Mouse (Mus musculus): ENCODE data around the gene Nrn1. TPM values are rescaled to one million over a fixed set of nuclear protein-coding genes. Genes with fewer than 3 reads are reported as not detected.

Gene Nrn1
- polyA plus RNA-seq, 1 experiment, result 10.5 TPM

DNA sequence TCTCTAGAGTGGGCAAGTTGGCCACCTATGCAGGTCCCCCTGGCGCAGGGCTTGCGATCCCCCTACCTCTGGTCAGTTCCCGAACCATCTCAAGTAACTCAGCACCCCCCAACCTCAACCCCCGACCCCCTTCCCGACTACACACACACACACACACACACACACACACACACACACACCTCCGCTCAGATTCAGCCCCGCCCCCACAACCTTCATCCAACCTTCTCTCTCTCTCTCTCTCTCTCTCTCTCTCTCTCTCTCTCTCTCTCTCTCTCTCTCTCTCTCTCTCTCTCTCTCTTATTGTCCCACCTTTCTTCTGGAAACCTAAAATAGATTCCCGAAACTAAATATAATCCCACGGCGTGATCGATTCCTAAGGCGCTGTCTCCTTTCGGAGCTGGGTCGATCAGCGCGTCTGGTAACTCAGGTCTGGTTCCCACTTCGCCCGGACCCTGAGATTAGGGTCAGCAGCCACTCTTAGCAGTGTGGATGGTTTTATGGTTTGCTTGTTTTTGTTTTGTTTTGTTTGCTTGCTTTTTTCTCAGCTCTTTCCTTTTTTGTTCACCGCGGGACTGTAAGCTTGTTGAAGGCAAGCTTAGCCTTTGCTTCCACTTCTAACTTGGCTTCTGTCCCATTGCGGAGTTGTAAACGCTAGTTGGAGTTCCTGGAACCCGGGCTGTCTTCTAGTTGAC, 7.0 kb downstream of the Nrn1 start:
- H3ac ChIP-seq (ENCODE audit: control insufficient read depth, insufficient read length, low read depth), result no peak overlapping the region
- H3K36me3 ChIP-seq (ENCODE audit: control insufficient read depth, insufficient read depth), result no peaks in the 10 kb centered on the region
- H3K27me3 ChIP-seq (ENCODE audit: control insufficient read depth, insufficient read depth, insufficient read length), result no peaks in the 10 kb centered on the region
- TF ChIP-seq CTCF (IDR thresholded peaks at IDR 0.05; ENCODE audit: control insufficient read depth, insufficient read depth, insufficient read length), result no peak
- TF ChIP-seq MYOG (IDR thresholded peaks at IDR 0.05; ENCODE audit: control insufficient read depth, extremely low read depth, insufficient read length), result no peak
- TF ChIP-seq MAX (IDR thresholded peaks at IDR 0.05), result no peak
- TF ChIP-seq USF1 (IDR thresholded peaks at IDR 0.05; ENCODE audit: low read depth), result no peak
- no peak for TF ChIP-seq MYOD1 (IDR thresholded peaks at IDR 0.05; ENCODE audit: control insufficient read depth, insufficient read length, low read depth)
- TF ChIP-seq CEBPB (IDR thresholded peaks at IDR 0.05; ENCODE audit: low read depth), result no peak
- TF ChIP-seq FOSL1 (IDR thresholded peaks at IDR 0.05; ENCODE audit: insufficient read depth, low read length, poor library complexity, severe bottlenecking), result no peak
- H3K79me2 ChIP-seq (ENCODE audit: control insufficient read depth, insufficient read depth), result peaks cover 21% of the 10 kb centered on the region
- H3K79me3 ChIP-seq (ENCODE audit: low read depth), result peaks cover 1% of the 10 kb centered on the region
- no peak overlapping the region for H3K4me3 ChIP-seq (ENCODE audit: insufficient read depth, poor library complexity, severe bottlenecking)

DNA sequence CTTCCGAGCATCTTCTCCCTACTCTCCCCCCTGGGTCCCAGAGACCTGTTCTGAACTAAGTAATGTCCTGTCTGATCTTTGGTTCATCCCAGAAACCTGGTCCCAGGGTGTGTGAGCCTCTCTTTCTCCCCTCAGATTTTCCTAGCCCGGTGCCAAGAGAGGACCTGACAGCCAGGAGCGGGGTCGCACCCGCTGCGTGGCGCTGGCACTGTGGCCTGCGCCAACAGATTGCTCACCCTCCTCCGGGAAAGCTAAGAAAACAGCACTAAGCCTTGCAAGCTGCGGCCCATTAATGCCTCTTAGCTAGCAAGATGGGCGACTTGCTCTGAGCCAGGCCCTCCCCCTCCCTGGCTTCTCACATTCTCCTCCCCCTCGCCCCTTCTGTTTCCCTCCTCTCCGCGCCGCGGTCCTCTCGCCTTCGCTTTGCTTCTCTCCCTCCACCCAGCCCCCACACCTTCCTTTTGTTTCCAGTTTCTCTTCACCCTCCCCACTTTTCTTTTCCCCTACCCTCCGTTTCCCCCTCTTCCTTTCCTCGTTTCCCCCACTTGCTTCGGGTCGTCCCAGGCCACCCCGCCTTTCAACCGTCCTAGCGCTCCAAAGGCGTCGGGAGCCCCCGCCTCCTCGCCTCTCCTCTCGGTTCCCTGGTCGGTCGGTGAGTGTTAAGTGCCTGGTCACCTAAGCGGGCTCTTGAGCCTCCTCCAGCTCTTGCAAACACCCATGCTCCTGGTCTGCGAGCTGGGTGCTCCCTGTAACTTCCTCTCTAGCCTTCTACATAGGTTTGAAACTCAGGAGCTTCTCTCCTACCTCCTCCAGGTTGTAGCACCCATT, 7.8 kb downstream of the Nrn1 start:
- Histone ChIP-seq H3K4me3 (ENCODE audit: insufficient read depth, poor library complexity, severe bottlenecking) (no peak overlapping the region), H3K79me3 (ENCODE audit: low read depth) (peaks cover 1% of the 10 kb centered on the region), H3K79me2 (ENCODE audit: control insufficient read depth, insufficient read depth) (peaks cover 15% of the 10 kb centered on the region), H3K27me3 (ENCODE audit: control insufficient read depth, insufficient read depth, insufficient read length) (no peaks in the 10 kb centered on the region), H3ac (ENCODE audit: control insufficient read depth, insufficient read length, low read depth) (no peak overlapping the region), H3K36me3 (ENCODE audit: control insufficient read depth, insufficient read depth) (no peaks in the 10 kb centered on the region)
- TF ChIP-seq USF1 (IDR thresholded peaks at IDR 0.05; ENCODE audit: low read depth) (no peak), FOSL1 (IDR thresholded peaks at IDR 0.05; ENCODE audit: insufficient read depth, low read length, poor library complexity, severe bottlenecking) (no peak), MAX (IDR thresholded peaks at IDR 0.05) (no peak), CEBPB (IDR thresholded peaks at IDR 0.05; ENCODE audit: low read depth) (no peak), MYOD1 (IDR thresholded peaks at IDR 0.05; ENCODE audit: control insufficient read depth, insufficient read length, low read depth) (no peak), CTCF (IDR thresholded peaks at IDR 0.05; ENCODE audit: control insufficient read depth, insufficient read depth, insufficient read length) (no peak), MYOG (IDR thresholded peaks at IDR 0.05; ENCODE audit: control insufficient read depth, extremely low read depth, insufficient read length) (no peak)

DNA sequence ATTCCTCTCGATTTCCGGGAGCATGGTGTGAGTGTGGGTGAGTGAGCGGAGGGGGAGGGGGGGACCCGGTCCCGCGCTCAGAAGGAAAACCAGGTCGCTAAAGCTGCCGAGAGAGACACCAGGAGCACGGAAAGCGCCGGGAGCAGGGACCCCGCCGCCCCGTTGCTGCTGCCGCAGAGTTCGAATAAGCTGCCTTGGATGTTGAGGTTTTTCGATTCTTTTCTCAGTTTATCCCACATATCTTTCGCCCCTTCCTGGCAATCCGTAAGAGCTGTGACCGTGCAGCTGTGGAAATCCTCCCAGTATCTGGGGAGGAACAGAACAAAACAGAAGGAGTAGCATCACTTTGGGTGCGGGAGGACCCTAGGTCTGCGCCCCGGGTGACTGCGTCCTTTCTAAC, 8.4 kb downstream of the Nrn1 start:
- Histone ChIP-seq H3K79me2 (ENCODE audit: control insufficient read depth, insufficient read depth) (peaks cover 9% of the 10 kb centered on the region), H3ac (ENCODE audit: control insufficient read depth, insufficient read length, low read depth) (no peak overlapping the region), H3K27me3 (ENCODE audit: control insufficient read depth, insufficient read depth, insufficient read length) (no peaks in the 10 kb centered on the region), H3K36me3 (ENCODE audit: control insufficient read depth, insufficient read depth) (no peaks in the 10 kb centered on the region), H3K4me3 (ENCODE audit: insufficient read depth, poor library complexity, severe bottlenecking) (no peak overlapping the region), H3K79me3 (ENCODE audit: low read depth) (peaks cover 1% of the 10 kb centered on the region)
- TF ChIP-seq MAX (IDR thresholded peaks at IDR 0.05) (no peak), FOSL1 (IDR thresholded peaks at IDR 0.05; ENCODE audit: insufficient read depth, low read length, poor library complexity, severe bottlenecking) (no peak), USF1 (IDR thresholded peaks at IDR 0.05; ENCODE audit: low read depth) (no peak)

- no peak for TF ChIP-seq CTCF (IDR thresholded peaks at IDR 0.05; ENCODE audit: control insufficient read depth, insufficient read depth, insufficient read length)
- TF ChIP-seq MAX (IDR thresholded peaks at IDR 0.05), result no peak
- no peak for TF ChIP-seq USF1 (IDR thresholded peaks at IDR 0.05; ENCODE audit: low read depth)
- TF ChIP-seq MYOG (IDR thresholded peaks at IDR 0.05; ENCODE audit: control insufficient read depth, extremely low read depth, insufficient read length), result no peak
- no peak for TF ChIP-seq MYOD1 (IDR thresholded peaks at IDR 0.05; ENCODE audit: control insufficient read depth, insufficient read length, low read depth)
- TF ChIP-seq FOSL1 (IDR thresholded peaks at IDR 0.05; ENCODE audit: insufficient read depth, low read length, poor library complexity, severe bottlenecking), result no peak
- TF ChIP-seq CEBPB (IDR thresholded peaks at IDR 0.05; ENCODE audit: low read depth), result no peak
- no peaks in the 10 kb centered on the region for H3K79me3 ChIP-seq (ENCODE audit: low read depth)
- H3K79me2 ChIP-seq (ENCODE audit: control insufficient read depth, insufficient read depth), result peaks cover 2% of the 10 kb centered on the region
- no peaks in the 10 kb centered on the region for H3K27me3 ChIP-seq (ENCODE audit: control insufficient read depth, insufficient read depth, insufficient read length)
- H3K36me3 ChIP-seq (ENCODE audit: control insufficient read depth, insufficient read depth), result no peaks in the 10 kb centered on the region
- no peak overlapping the region for H3K4me3 ChIP-seq (ENCODE audit: insufficient read depth, poor library complexity, severe bottlenecking)
- no peak overlapping the region for H3ac ChIP-seq (ENCODE audit: control insufficient read depth, insufficient read length, low read depth)
These were observed 9.1 kb downstream of the Nrn1 start for GRCm38 (mm10) chr13:36725881-36726280.

DNA sequence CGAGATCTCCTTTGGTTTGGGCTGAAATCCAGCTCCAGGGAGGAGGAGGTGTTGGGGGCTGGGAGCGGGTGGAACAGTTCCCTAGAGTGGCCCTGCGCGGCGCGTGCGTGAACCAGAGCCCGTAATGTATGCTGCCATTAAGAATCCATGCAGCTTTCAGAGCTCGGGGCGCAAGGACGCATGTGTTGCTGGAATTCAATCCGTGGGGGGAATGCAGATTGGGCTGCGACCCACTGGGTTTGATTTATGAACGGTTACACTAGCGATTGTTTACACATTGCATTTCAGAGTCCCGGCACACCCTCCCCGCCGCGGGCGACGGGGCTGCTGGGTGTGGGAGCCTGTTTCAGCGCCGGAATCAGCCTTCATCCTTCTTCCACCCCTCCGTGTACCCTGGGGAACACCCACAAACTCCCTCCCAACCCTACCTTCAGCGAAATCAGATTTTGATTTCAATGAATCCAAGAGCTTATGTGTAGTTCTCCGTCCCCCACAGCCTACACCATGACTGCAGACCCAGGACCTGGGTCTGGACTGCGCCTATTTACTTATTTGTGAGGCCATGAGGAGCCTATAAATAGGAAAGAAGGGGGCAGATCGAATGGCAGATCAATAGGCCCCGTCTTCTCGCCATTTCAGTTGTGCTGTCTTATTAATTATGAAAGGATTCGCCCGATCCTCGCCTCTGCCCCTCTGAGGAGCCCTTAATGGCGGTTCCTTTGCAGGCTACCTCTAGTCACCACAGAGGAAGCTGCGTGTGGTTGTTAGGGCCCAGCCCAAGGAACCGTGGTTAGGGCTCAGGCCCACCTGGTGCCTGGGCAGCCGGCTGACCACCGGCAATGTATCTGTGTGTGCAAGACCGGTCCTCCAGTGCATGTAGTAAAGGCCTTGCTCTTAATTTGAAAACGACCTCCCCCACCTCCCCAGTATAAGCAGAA, 10.1 kb downstream of the Nrn1 start:
- no peaks in the 10 kb centered on the region for H3K27me3 ChIP-seq (ENCODE audit: control insufficient read depth, insufficient read depth, insufficient read length)

More for the DNA sequence above, 10.1 kb downstream of the Nrn1 start:
- Histone ChIP-seq H3K79me3 (ENCODE audit: low read depth) (no peaks in the 10 kb centered on the region), H3ac (ENCODE audit: control insufficient read depth, insufficient read length, low read depth) (no peak overlapping the region), H3K79me2 (ENCODE audit: control insufficient read depth, insufficient read depth) (no peaks in the 10 kb centered on the region), H3K36me3 (ENCODE audit: control insufficient read depth, insufficient read depth) (no peaks in the 10 kb centered on the region), H3K4me3 (ENCODE audit: insufficient read depth, poor library complexity, severe bottlenecking) (no peak overlapping the region)
- TF ChIP-seq CTCF (IDR thresholded peaks at IDR 0.05; ENCODE audit: control insufficient read depth, insufficient read depth, insufficient read length), result no peak
- TF ChIP-seq FOSL1 (IDR thresholded peaks at IDR 0.05; ENCODE audit: insufficient read depth, low read length, poor library complexity, severe bottlenecking), result no peak
- no peak for TF ChIP-seq CEBPB (IDR thresholded peaks at IDR 0.05; ENCODE audit: low read depth)

All from C2C12 (cell line).